10 mouse cellular contexts compared by ENCODE assay signal in the genomic region with DNA sequence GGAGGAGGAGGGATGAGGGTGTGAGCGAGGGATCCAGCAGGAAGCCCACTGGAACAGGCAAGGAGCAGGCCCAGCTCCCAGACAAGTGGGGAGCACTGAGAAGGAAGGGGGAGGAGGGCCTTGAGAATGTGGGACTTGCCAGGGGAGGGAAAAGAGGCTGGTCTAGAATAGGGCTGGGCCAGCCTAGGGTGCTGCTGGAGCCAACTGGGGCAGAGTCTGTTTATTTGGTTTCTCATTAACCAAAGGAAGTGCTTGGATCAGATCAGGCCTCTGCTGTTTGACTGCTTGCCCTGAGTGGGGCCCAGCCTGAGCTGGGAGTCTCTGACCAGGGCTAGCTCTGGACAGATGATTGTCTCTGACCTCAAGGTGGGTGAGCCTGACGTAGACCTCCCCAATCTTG. TPM values are rescaled to one million over a fixed set of nuclear protein-coding genes. Genes with fewer than 3 reads are reported as not detected.
DNase-seq lines count a peak whose midpoint lies in the region; ATAC-seq and TF ChIP-seq lines count a peak whose summit lies in the region.
"Had no signal": no experiment of that assay in that cellular context is flagged by ENCODE, and none has a peak within 500 bp of the region (broad histone marks: within the 10 kb centered on the region; RNA-seq: fewer than 3 reads in every experiment).

No protein-coding gene starts in this region.

- ATAC-seq in liver, postnatal 0 days, result peak; percentile 81

- peak overlapping the region; percentile 64 for H3K27ac ChIP-seq in liver, postnatal 0 days (ENCODE audit: low read depth)

- no peak overlapping the region for H3K9ac ChIP-seq in liver, postnatal 0 days (replicated peaks)

- WGBS in liver, postnatal 0 days (ENCODE audit: insufficient replicate concordance), result 37% methylated on average over 2 of the region's 2 CpGs

- no peaks in the 10 kb centered on the region for H3K27me3 ChIP-seq in liver, postnatal 0 days (ENCODE audit: insufficient read depth, low read length)

- H3K4me3 ChIP-seq in liver, postnatal 0 days (ENCODE audit: low read depth, low read length), result no peak overlapping the region

- no peak for TF ChIP-seq EP300 in liver, postnatal 0 days (IDR thresholded peaks at IDR 0.05; ENCODE audit: low read depth)

- no peak for TF ChIP-seq CTCF in liver, postnatal 0 days (IDR thresholded peaks at IDR 0.05; ENCODE audit: low read depth)

- peaks cover 5% of the 10 kb centered on the region; the same call in 1 of the 2 replicates for H3K4me1 ChIP-seq in liver, postnatal 0 days (ENCODE audit: insufficient read depth)

- peak; percentile 56 for DNase-seq in urinary bladder, postnatal 14 days (ENCODE audit: low spot score)
- DNase-seq in urinary bladder, postnatal 4 days (ENCODE audit: low spot score in 2 of 2), result no peak
- DNase-seq in kidney, adult 8-10 months, result peak; percentile 72 to 86
- DNase-seq in liver, postnatal 0 days, result no peak
- peak; percentile 53 for DNase-seq in yolk sac, embryonic 10.5 days (ENCODE audit: low spot score)
- no peak for DNase-seq in thymus, postnatal 4 days
- no peak for DNase-seq in layer of hippocampus, adult 9-11 months
- no peak for DNase-seq in left cerebral cortex, adult 9 months (ENCODE audit: low spot score in 2 of 2)
- DNase-seq: right cerebral cortex, adult 18-20 months had no signal

- H3K36me3 ChIP-seq in liver, postnatal 0 days (replicated peaks; ENCODE audit: insufficient read depth, low read length), result no peaks in the 10 kb centered on the region
- H3K36me3 ChIP-seq: G1E had no signal

- no peak overlapping the region for H3K4me2 ChIP-seq in liver, postnatal 0 days (ENCODE audit: low read depth, low read length)

- no peaks in the 10 kb centered on the region for H3K9me3 ChIP-seq in liver, postnatal 0 days (ENCODE audit: low read length)
- H3K9me3 ChIP-seq: G1E had no signal

RNA-seq across cellular contexts. Expression of a gene that starts 14.0 kb away (rescaled TPM):
- polyA plus RNA-seq in liver, postnatal 0 days (2015; fragmentation: Nextera tagmentation; extraction: Ambion mirVana), result 4.9 and 6.5 TPM in 2 replicates
- polyA plus RNA-seq: G1E had no signal

Comparison
In these comparisons a context has a peak if more than half of its experiments do, and no peak if none do; other contexts are left out.
1. DNase-seq: peak in urinary bladder, postnatal 14 days (single experiment), kidney, adult 8-10 months (2 of 2) and yolk sac, embryonic 10.5 days (single experiment); none in urinary bladder, postnatal 4 days (0 of 2), liver, postnatal 0 days (single experiment), thymus, postnatal 4 days (single experiment), layer of hippocampus, adult 9-11 months (single experiment) and left cerebral cortex, adult 9 months (0 of 2).